Mouse (Mus musculus): ENCODE results near the gene Qpctl. TPM values are rescaled to one million over a fixed set of nuclear protein-coding genes. Genes with fewer than 3 reads are reported as not detected.

Qpctl gene
- polyA plus RNA-seq, 1 experiment from 2014 or later, result 9.5 TPM

GRCm38 (mm10) chr7:19170142-19170541 is 21.1 kb upstream of the Qpctl start:
- no peak for ATAC-seq (replicated peaks; ENCODE audit: low FRiP score)
- Histone ChIP-seq H3K4me3 (ENCODE audit: low read depth, low read length) (no peak overlapping the region), H3K9me3 (ENCODE audit: control insufficient read depth, low read length) (peaks cover 2% of the 10 kb centered on the region; the same call in 1 of the 2 replicates), H3K36me3 (ENCODE audit: control insufficient read depth, insufficient read depth, low read length) (no peaks in the 10 kb centered on the region), H3K27me3 (replicated peaks; ENCODE audit: control insufficient read depth, insufficient read depth, low read length) (peaks cover 13% of the 10 kb centered on the region), H3K4me2 (no peak overlapping the region), H3K9ac (ENCODE audit: low read depth, low read length) (no peak overlapping the region), H3K4me1 (replicated peaks; ENCODE audit: control insufficient read depth, insufficient read depth, low read length) (peaks cover 21% of the 10 kb centered on the region), H3K27ac (ENCODE audit: low read depth, low read length) (peak overlapping the region; percentile 43; the same call in 1 of the 2 replicates)
- no peak for DNase-seq (ENCODE audit: low spot score)
- 50% methylated on average over 8 of the region's 8 CpGs for WGBS

- 57% methylated on average over 10 of the region's 10 CpGs for WGBS
- H3K4me3 ChIP-seq (ENCODE audit: low read depth, low read length), result no peak overlapping the region
- H3K4me2 ChIP-seq, result no peak overlapping the region
- peaks cover 19% of the 10 kb centered on the region for H3K27me3 ChIP-seq (replicated peaks; ENCODE audit: control insufficient read depth, insufficient read depth, low read length)
- H3K9me3 ChIP-seq (ENCODE audit: control insufficient read depth, low read length), result peaks cover 2% of the 10 kb centered on the region; the same call in 1 of the 2 replicates
- H3K27ac ChIP-seq (ENCODE audit: low read depth, low read length), result no peak overlapping the region
- no peaks in the 10 kb centered on the region for H3K36me3 ChIP-seq (ENCODE audit: control insufficient read depth, insufficient read depth, low read length)
- DNase-seq (ENCODE audit: low spot score), result no peak
- H3K4me1 ChIP-seq (replicated peaks; ENCODE audit: control insufficient read depth, insufficient read depth, low read length), result peaks cover 27% of the 10 kb centered on the region
- ATAC-seq (replicated peaks; ENCODE audit: low FRiP score), result no peak
- H3K9ac ChIP-seq (ENCODE audit: low read depth, low read length), result no peak overlapping the region
These were observed 20.4 kb upstream of the Qpctl start for GRCm38 (mm10) chr7:19169506-19169905.

- ATAC-seq (replicated peaks; ENCODE audit: low FRiP score) (no peak), DNase-seq (ENCODE audit: low spot score) (no peak)
- Histone ChIP-seq H3K9me3 (ENCODE audit: control insufficient read depth, low read length) (peaks cover 2% of the 10 kb centered on the region; the same call in 1 of the 2 replicates), H3K9ac (ENCODE audit: low read depth, low read length) (no peak overlapping the region), H3K4me2 (no peak overlapping the region), H3K4me1 (replicated peaks; ENCODE audit: control insufficient read depth, insufficient read depth, low read length) (peaks cover 33% of the 10 kb centered on the region), H3K4me3 (ENCODE audit: low read depth, low read length) (no peak overlapping the region), H3K36me3 (ENCODE audit: control insufficient read depth, insufficient read depth, low read length) (no peaks in the 10 kb centered on the region), H3K27ac (ENCODE audit: low read depth, low read length) (no peak overlapping the region), H3K27me3 (replicated peaks; ENCODE audit: control insufficient read depth, insufficient read depth, low read length) (peaks cover 24% of the 10 kb centered on the region)
- WGBS, result 79% methylated on average over 3 of the region's 3 CpGs
These were observed 17.9 kb upstream of the Qpctl start for GRCm38 (mm10) chr7:19166990-19167389.

GRCm38 (mm10) chr7:19165656-19166423 is 16.7 kb upstream of the Qpctl start, which contains the start of gene Gipr:
Gene Gipr (minus strand): TSS chr7:19166127.
- DNase-seq (ENCODE audit: low spot score) (no peak), ATAC-seq (replicated peaks; ENCODE audit: low FRiP score) (no peak)
- no peak within 1 kb of the TSS for H3K27ac ChIP-seq (ENCODE audit: low read depth, low read length)
- H3K4me1 ChIP-seq (replicated peaks; ENCODE audit: control insufficient read depth, insufficient read depth, low read length), result peaks cover 30% of the 10 kb centered on the region
- 9% methylated on average over 14 of the region's 14 CpGs for WGBS
- H3K27me3 ChIP-seq (replicated peaks; ENCODE audit: control insufficient read depth, insufficient read depth, low read length), result peaks cover 24% of the 10 kb centered on the region
- peak within 1 kb of the TSS; percentile 56 for H3K4me2 ChIP-seq
- H3K9me3 ChIP-seq (ENCODE audit: control insufficient read depth, low read length), result peaks cover 2% of the 10 kb centered on the region; the same call in 1 of the 2 replicates
- no peak within 1 kb of the TSS for H3K9ac ChIP-seq (ENCODE audit: low read depth, low read length)
- H3K4me3 ChIP-seq (ENCODE audit: low read depth, low read length), result peak within 1 kb of the TSS; percentile 27
- no peaks in the 10 kb centered on the region for H3K36me3 ChIP-seq (ENCODE audit: control insufficient read depth, insufficient read depth, low read length)

- Histone ChIP-seq H3K36me3 (ENCODE audit: control insufficient read depth, insufficient read depth, low read length) (no peaks in the 10 kb centered on the region), H3K4me1 (replicated peaks; ENCODE audit: control insufficient read depth, insufficient read depth, low read length) (peaks cover 37% of the 10 kb centered on the region), H3K27me3 (replicated peaks; ENCODE audit: control insufficient read depth, insufficient read depth, low read length) (peaks cover 24% of the 10 kb centered on the region), H3K9ac (ENCODE audit: low read depth, low read length) (no peak overlapping the region), H3K27ac (ENCODE audit: low read depth, low read length) (no peak overlapping the region), H3K9me3 (ENCODE audit: control insufficient read depth, low read length) (peaks cover 2% of the 10 kb centered on the region; the same call in 1 of the 2 replicates), H3K4me3 (ENCODE audit: low read depth, low read length) (peak overlapping the region; percentile 27), H3K4me2 (peak overlapping the region; percentile 56)
- WGBS, result 3% methylated on average over 13 of the region's 13 CpGs
- DNase-seq (ENCODE audit: low spot score) (no peak), ATAC-seq (replicated peaks; ENCODE audit: low FRiP score) (peak; percentile 42)
These were observed 15.9 kb upstream of the Qpctl start for GRCm38 (mm10) chr7:19164978-19165377.

GRCm38 (mm10) chr7:19164189-19164588 is 15.1 kb upstream of the Qpctl start:
- Histone ChIP-seq H3K9ac (ENCODE audit: low read depth, low read length) (no peak overlapping the region), H3K27me3 (replicated peaks; ENCODE audit: control insufficient read depth, insufficient read depth, low read length) (peaks cover 24% of the 10 kb centered on the region), H3K9me3 (ENCODE audit: control insufficient read depth, low read length) (peaks cover 2% of the 10 kb centered on the region; the same call in 1 of the 2 replicates), H3K4me1 (replicated peaks; ENCODE audit: control insufficient read depth, insufficient read depth, low read length) (peaks cover 41% of the 10 kb centered on the region), H3K4me3 (ENCODE audit: low read depth, low read length) (peak overlapping the region; percentile 27), H3K36me3 (ENCODE audit: control insufficient read depth, insufficient read depth, low read length) (no peaks in the 10 kb centered on the region), H3K4me2 (peak overlapping the region; percentile 56), H3K27ac (ENCODE audit: low read depth, low read length) (no peak overlapping the region)
- WGBS, result 3% methylated on average over 6 of the region's 6 CpGs
- ATAC-seq (replicated peaks; ENCODE audit: low FRiP score), result peak; percentile 46
- DNase-seq (ENCODE audit: low spot score), result no peak

- Histone ChIP-seq H3K27ac (ENCODE audit: low read depth, low read length) (no peak overlapping the region), H3K4me2 (peak overlapping the region; percentile 56), H3K4me1 (replicated peaks; ENCODE audit: control insufficient read depth, insufficient read depth, low read length) (peaks cover 41% of the 10 kb centered on the region), H3K27me3 (replicated peaks; ENCODE audit: control insufficient read depth, insufficient read depth, low read length) (peaks cover 28% of the 10 kb centered on the region), H3K9ac (ENCODE audit: low read depth, low read length) (no peak overlapping the region), H3K36me3 (ENCODE audit: control insufficient read depth, insufficient read depth, low read length) (no peaks in the 10 kb centered on the region), H3K4me3 (ENCODE audit: low read depth, low read length) (no peak overlapping the region; the same call in 1 of the 2 replicates), H3K9me3 (ENCODE audit: control insufficient read depth, low read length) (peaks cover 2% of the 10 kb centered on the region; the same call in 1 of the 2 replicates)
- 29% methylated on average over 12 of the region's 12 CpGs for WGBS
- no peak for DNase-seq (ENCODE audit: low spot score)
- no peak for ATAC-seq (replicated peaks; ENCODE audit: low FRiP score)
These were observed 14.7 kb upstream of the Qpctl start for GRCm38 (mm10) chr7:19163752-19164151.

- no peak overlapping the region for H3K9ac ChIP-seq (ENCODE audit: low read depth, low read length)
- H3K36me3 ChIP-seq (ENCODE audit: control insufficient read depth, insufficient read depth, low read length), result no peaks in the 10 kb centered on the region
- H3K4me1 ChIP-seq (replicated peaks; ENCODE audit: control insufficient read depth, insufficient read depth, low read length), result peaks cover 41% of the 10 kb centered on the region
- H3K4me2 ChIP-seq, result no peak overlapping the region
- peaks cover 30% of the 10 kb centered on the region for H3K27me3 ChIP-seq (replicated peaks; ENCODE audit: control insufficient read depth, insufficient read depth, low read length)
- ATAC-seq (replicated peaks; ENCODE audit: low FRiP score) (no peak), DNase-seq (ENCODE audit: low spot score) (no peak)
- H3K27ac ChIP-seq (ENCODE audit: low read depth, low read length), result no peak overlapping the region
- H3K4me3 ChIP-seq (ENCODE audit: low read depth, low read length), result no peak overlapping the region
- 78% methylated on average over 7 of the region's 7 CpGs for WGBS
- peaks cover 2% of the 10 kb centered on the region; the same call in 1 of the 2 replicates for H3K9me3 ChIP-seq (ENCODE audit: control insufficient read depth, low read length)
These were observed 13.8 kb upstream of the Qpctl start for GRCm38 (mm10) chr7:19162928-19163327.
